Mouse (Mus musculus): ENCODE measurements around the gene 1110032A03Rik.

DNA sequence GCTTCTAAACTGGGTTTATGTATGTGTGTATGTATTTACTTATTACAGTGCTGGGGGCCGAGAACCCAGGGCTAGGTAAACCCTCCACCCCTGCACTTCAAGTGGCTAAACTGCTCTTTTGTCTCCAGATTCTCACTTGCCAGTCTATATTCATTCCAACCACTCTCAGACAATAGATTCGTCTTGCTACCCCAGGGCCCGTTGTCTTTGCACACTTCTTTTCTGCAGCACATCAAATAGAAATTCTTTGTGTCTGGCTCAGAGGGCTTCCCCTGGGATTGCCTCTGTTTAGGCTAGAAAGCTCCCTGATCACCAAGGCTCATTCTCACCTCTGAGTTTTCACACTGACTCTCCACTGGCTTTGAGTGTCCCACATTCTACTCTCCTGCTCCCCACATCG, 42.8 kb downstream of the 1110032A03Rik start:
- no peak for TF ChIP-seq POLR2A (IDR thresholded peaks at IDR 0.05; ENCODE audit: control insufficient read depth in 1 of 2, insufficient read depth in 1 of 2, low read depth in 1 of 2, low read length in 2 of 2, poor library complexity in 1 of 2)
- no peak for TF ChIP-seq CTCF (IDR thresholded peaks at IDR 0.05 in 2 of 3, conservative IDR thresholded peaks at IDR 0.05 in 1 of 3; ENCODE audit: control insufficient read depth in 1 of 3, insufficient read depth in 1 of 3, low read depth in 2 of 3, low read length in 3 of 3, poor library complexity in 1 of 3, severe bottlenecking in 1 of 3)
